Mouse (Mus musculus) CH12.LX (cell line): Measurements from ENCODE around the gene Gas2l3. TPM values are rescaled to one million over a fixed set of nuclear protein-coding genes. Genes with fewer than 3 reads are reported as not detected.

Experiments
- DNase-seq: peaks from one replicate; pipeline ENCODE4 v3.0.0-alpha.2; 2013; ENCODE audit errors: extremely low read depth
- H3K27ac ChIP-seq: 2 replicates; pipeline ENCODE4 v1.5.1; 2012; ENCODE audit warnings: low read depth, mild to moderate bottlenecking, control low read depth, moderate library complexity; ENCODE audit not compliant: insufficient read depth
- H3K27me3 ChIP-seq: replicated peaks from 2 replicates; pipeline ENCODE3; 2012; ENCODE audit warnings: inconsistent platforms
- H3K36me3 ChIP-seq, 2 experiments: replicated peaks in 1 of 2; 2 replicates each; pipeline versions ENCODE3 to v1.6.1; 2012; ENCODE audit warnings: inconsistent platforms in 1 of 2, low read length in 1 of 2, mild to moderate bottlenecking in 1 of 2, mixed read lengths in 1 of 2, moderate library complexity in 1 of 2; ENCODE audit not compliant: control insufficient read depth in 1 of 2, insufficient read depth in 1 of 2
- H3K4me1 ChIP-seq, 2 experiments: 2 replicates each; pipeline ENCODE4 v1.6.1; 2012; ENCODE audit warnings: inconsistent platforms in 1 of 2, moderate library complexity in 1 of 2; ENCODE audit not compliant: insufficient read depth in 2 of 2, control insufficient read depth in 1 of 2
- H3K4me2 ChIP-seq: 2 replicates; pipeline ENCODE4 v1.6.1; 2012; ENCODE audit warnings: low read depth, mild to moderate bottlenecking, control low read depth; ENCODE audit not compliant: poor library complexity, insufficient read depth, severe bottlenecking
- H3K4me3 ChIP-seq, 3 experiments: fragments of 150-350 bp in 1 of 3; sonication (generic) in 1 of 3; replicated peaks in 1 of 3; 2 replicates each; pipeline versions ENCODE3 to v1.5.1; 2011 to 2012; ENCODE audit warnings: low read depth in 2 of 3, low read length in 2 of 3, mild to moderate bottlenecking in 2 of 3, moderate library complexity in 2 of 3, control low read depth in 1 of 3, improper control_type of control experiment in 1 of 3, inconsistent platforms in 1 of 3, mixed read lengths in 1 of 3; ENCODE audit not compliant: poor library complexity in 1 of 3
- H3K79me2 ChIP-seq: replicated peaks from 2 replicates; pipeline ENCODE4 v1.6.1; 2012; ENCODE audit warnings: mild to moderate bottlenecking, moderate library complexity; ENCODE audit not compliant: control insufficient read depth, poor library complexity, insufficient read depth, severe bottlenecking; ENCODE audit errors: extremely low read depth
- H3K9ac ChIP-seq: 2 replicates; pipeline ENCODE4 v1.6.1; 2012; ENCODE audit warnings: low read depth, mild to moderate bottlenecking, control low read depth, moderate library complexity; ENCODE audit not compliant: insufficient read depth
- H3K9me3 ChIP-seq: replicated peaks from 2 replicates; pipeline ENCODE3; 2012; ENCODE audit warnings: low read length, inconsistent platforms, mixed read lengths
- CHD1 ChIP-seq: IDR thresholded peaks from 2 replicates; pipeline ENCODE4 v1.6.1; 2012; ENCODE audit warnings: low read depth, low read length, improper control_type of control experiment, inconsistent platforms
- CHD2 ChIP-seq: IDR thresholded peaks from 2 replicates; pipeline ENCODE4 v1.6.1; 2011; ENCODE audit warnings: low read length, improper control_type of control experiment
- CTCF ChIP-seq, 2 experiments: IDR thresholded peaks in 1 of 2; conservative IDR thresholded peaks in 1 of 2; 2 replicates each; pipeline ENCODE4 v1.5.1; 2011 to 2012; ENCODE audit warnings: low read depth in 2 of 2, low read length in 2 of 2, improper control_type of control experiment in 1 of 2, inconsistent platforms in 1 of 2, mild to moderate bottlenecking in 1 of 2, moderate library complexity in 1 of 2
- E2F4 ChIP-seq: IDR thresholded peaks from 2 replicates; pipeline ENCODE4 v1.6.1; 2011; ENCODE audit warnings: low read depth, low read length, improper control_type of control experiment; ENCODE audit not compliant: insufficient replicate concordance
- ELF1 ChIP-seq: IDR thresholded peaks from 2 replicates; pipeline ENCODE4 v1.6.1; 2014; ENCODE audit warnings: low read depth, mild to moderate bottlenecking, inconsistent platforms, low read length, improper control_type of control experiment
- ETS1 ChIP-seq: conservative IDR thresholded peaks from 2 replicates; pipeline ENCODE4 v1.6.1; 2012; ENCODE audit warnings: low read depth, mild to moderate bottlenecking, inconsistent platforms, low read length, improper control_type of control experiment, moderate library complexity
- GABPA ChIP-seq: IDR thresholded peaks from 2 replicates; pipeline ENCODE4 v1.6.1; 2012; ENCODE audit warnings: low read depth, low read length, improper control_type of control experiment, inconsistent platforms; ENCODE audit not compliant: insufficient replicate concordance
- HCFC1 ChIP-seq: IDR thresholded peaks from 2 replicates; pipeline ENCODE4 v1.6.1; 2012; ENCODE audit warnings: low read depth, mild to moderate bottlenecking, inconsistent platforms, low read length, improper control_type of control experiment
- IRF4 ChIP-seq: IDR thresholded peaks from 2 replicates; pipeline ENCODE4 v1.6.1; 2014; ENCODE audit warnings: low read depth, mild to moderate bottlenecking, inconsistent platforms, low read length, improper control_type of control experiment
- KAT2A ChIP-seq: IDR thresholded peaks from 2 replicates; pipeline ENCODE4 v1.6.1; 2012; ENCODE audit warnings: low read length, improper control_type of control experiment, inconsistent platforms; ENCODE audit not compliant: insufficient replicate concordance
- MAFK ChIP-seq: IDR thresholded peaks from 2 replicates; pipeline ENCODE4 v1.6.1; 2011; ENCODE audit warnings: low read length, improper control_type of control experiment; ENCODE audit not compliant: insufficient replicate concordance
- MAX ChIP-seq: IDR thresholded peaks from 2 replicates; pipeline ENCODE4 v1.6.1; 2011; ENCODE audit warnings: low read length, improper control_type of control experiment
- MAZ ChIP-seq: IDR thresholded peaks from 2 replicates; pipeline ENCODE4 v1.6.1; 2012; ENCODE audit warnings: low read depth, mild to moderate bottlenecking, inconsistent platforms, low read length, improper control_type of control experiment, moderate library complexity
- MXI1 ChIP-seq: IDR thresholded peaks from 2 replicates; pipeline ENCODE4 v1.6.1; 2011; ENCODE audit warnings: mild to moderate bottlenecking, low read depth, low read length, improper control_type of control experiment
- POLR2AphosphoS2 ChIP-seq: IDR thresholded peaks from 2 replicates; pipeline ENCODE4 v1.6.1; 2011; ENCODE audit warnings: low read depth, low read length, improper control_type of control experiment
- SIN3A ChIP-seq: IDR thresholded peaks from 2 replicates; pipeline ENCODE4 v1.6.1; 2012; ENCODE audit warnings: low read length, improper control_type of control experiment, inconsistent platforms
- USF1 ChIP-seq: IDR thresholded peaks from 2 replicates; pipeline ENCODE4 v1.6.1; 2014; ENCODE audit warnings: low read depth, mild to moderate bottlenecking, inconsistent platforms, low read length, improper control_type of control experiment
- USF2 ChIP-seq: conservative IDR thresholded peaks from 2 replicates; pipeline ENCODE4 v1.6.1; 2011; ENCODE audit warnings: low read depth, low read length, improper control_type of control experiment
- ZMIZ1 ChIP-seq: IDR thresholded peaks from 2 replicates; pipeline ENCODE4 v1.6.1; 2012; ENCODE audit warnings: low read depth, mild to moderate bottlenecking, inconsistent platforms, low read length, improper control_type of control experiment
- ZNF384 ChIP-seq: IDR thresholded peaks from 2 replicates; pipeline ENCODE4 v1.6.1; 2012; ENCODE audit warnings: low read depth, low read length, improper control_type of control experiment, inconsistent platforms
- dilution Hi-C: fragments of 300-500 bp; cut with MboI; formaldehyde crosslinking; loops from 2 replicates; pipeline ENCODE4 v1.14.3; 2020; ENCODE audit warnings: low sequenced_read_pairs; ENCODE audit not compliant: extremely low pct_unique_long_range_greater_than_20kb, extremely low pct_ligation_motif_present
- in situ Hi-C: fragments of 300-500 bp; cut with MboI; formaldehyde crosslinking; loops from 3 replicates; pipeline ENCODE4 v1.14.3; 2019; ENCODE audit warnings: low sequenced_read_pairs, low pct_ligation_motif_present, low pct_unique_long_range_greater_than_20kb, mixed read lengths
- polyA plus RNA-seq: library from polyadenylated mRNA; unstranded; fragments of >175 nt; gene quantifications from 2 replicates; pipeline ENCODE4 v1.2.1, GENCODE M21; 2012; ENCODE audit warnings: low read depth; ENCODE audit not compliant: insufficient read length
- total RNA-seq, 2 experiments: library from RNA; depleted of rRNA; stranded (reverse); fragments of 300-350 nt in 1 of 2; fragments of >200 nt in 1 of 2; gene quantifications; 2 replicates each; pipeline ENCODE4 v1.2.3; 2012 to 2014

Gene Gas2l3
- total and polyA plus RNA-seq, 3 experiments = 7.3 to 12.2 (median 9.4) TPM

DNA sequence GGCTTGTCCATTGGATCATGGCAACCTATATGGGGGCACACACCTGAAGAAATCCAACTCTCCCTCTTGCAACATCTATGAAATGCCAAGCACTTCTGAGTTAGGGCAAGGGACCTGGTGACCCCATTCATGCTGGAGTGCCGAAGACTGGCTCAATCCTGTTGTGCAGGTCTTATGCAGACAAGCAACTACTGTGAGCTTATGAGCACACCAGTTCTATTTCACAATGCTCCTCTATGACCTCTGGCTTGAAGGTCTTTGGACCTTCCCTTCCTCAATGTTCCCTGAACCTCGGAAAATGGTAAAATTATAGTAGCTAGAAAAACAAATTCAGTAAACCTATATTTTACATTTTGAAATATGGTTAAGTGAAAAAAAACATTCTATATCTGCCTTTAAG lies 25.8 kb downstream of the Gas2l3 start:
- in situ Hi-C loops = no loop called here

DNA sequence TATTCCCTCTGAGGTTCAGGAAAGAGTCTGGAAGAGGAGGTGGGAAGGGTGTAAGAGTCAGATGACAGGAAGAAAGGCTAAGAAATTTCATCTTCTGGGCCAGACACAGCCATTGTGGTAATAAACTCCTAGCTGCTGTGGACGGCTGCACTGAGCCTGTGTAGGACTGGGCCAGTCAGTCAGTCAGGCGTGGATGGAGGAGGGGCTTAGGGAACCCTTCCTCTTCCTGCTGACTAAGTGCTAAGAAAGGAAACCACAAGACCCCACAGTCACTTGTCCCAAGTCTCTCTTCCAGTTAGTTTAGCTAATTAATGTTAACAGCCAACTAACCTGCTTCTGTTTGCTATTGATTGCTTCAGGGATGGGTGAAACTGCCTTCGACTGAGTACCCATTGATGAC lies 28.3 kb downstream of the Gas2l3 start:
- H3K79me2 ChIP-seq = no peaks in the 10 kb centered on the region
- no peak overlapping the region for H3K4me2 ChIP-seq
- no peaks in the 10 kb centered on the region for H3K27me3 ChIP-seq
- no peak; a peak in 1 of 4 replicates for TF ChIP-seq CTCF (conservative IDR thresholded peaks at IDR 0.05 in 1 of 2, IDR thresholded peaks at IDR 0.05 in 1 of 2; ENCODE audit: low read depth in 2 of 2, low read length in 2 of 2)
- no peak for TF ChIP-seq MAZ
- TF ChIP-seq ZNF384 = no peak
- TF ChIP-seq CHD2 = no peak
- no peak for TF ChIP-seq MXI1
- no peak for TF ChIP-seq HCFC1
- no peak for TF ChIP-seq ETS1
- no peak for TF ChIP-seq USF2
- TF ChIP-seq E2F4 = no peak
- TF ChIP-seq ELF1 = no peak
- no peak for TF ChIP-seq CHD1
- TF ChIP-seq, all 38 proteins: peak for 0
- DNase-seq = peak; percentile 36
- H3K27ac ChIP-seq = no peak overlapping the region
- dilution Hi-C loops = no loop called here
- H3K4me3 ChIP-seq = no peak overlapping the region
- in situ Hi-C loops = no loop called here
- H3K9ac ChIP-seq = no peak overlapping the region
- H3K36me3 ChIP-seq = peaks cover 34 to 79% of the 10 kb centered on the region in 2 experiments
- H3K4me1 ChIP-seq = peaks cover 0 to 12% of the 10 kb centered on the region in 2 experiments; a peak in 2 of 4 replicates
- no peaks in the 10 kb centered on the region for H3K9me3 ChIP-seq

More for the DNA sequence above, 25.8 kb downstream of the Gas2l3 start:
- dilution Hi-C loops = no loop called here
- H3K9ac ChIP-seq = no peak overlapping the region
- no peak overlapping the region for H3K4me2 ChIP-seq
- no peak overlapping the region for H3K4me3 ChIP-seq
- H3K36me3 ChIP-seq = peaks cover 32 to 82% of the 10 kb centered on the region in 2 experiments
- no peaks in the 10 kb centered on the region for H3K27me3 ChIP-seq
- no peak overlapping the region for H3K27ac ChIP-seq
- DNase-seq = no peak
- peaks cover 0 to 12% of the 10 kb centered on the region in 2 experiments; a peak in 2 of 4 replicates for H3K4me1 ChIP-seq
- 0 out of 2 replicates have a peak, but pooled peaks cover 2% of the 10 kb centered on the region for H3K79me2 ChIP-seq
- TF ChIP-seq MAZ (no peak), ZMIZ1 (no peak), MAX (no peak), E2F4 (no peak), SIN3A (no peak), MXI1 (no peak), USF2 (no peak), POLR2AphosphoS2 (no peak), USF1 (no peak), MAFK (no peak), CTCF (conservative IDR thresholded peaks at IDR 0.05 in 1 of 2, IDR thresholded peaks at IDR 0.05 in 1 of 2; ENCODE audit: low read depth in 2 of 2, low read length in 2 of 2) (no peak), IRF4 (no peak), KAT2A (no peak), GABPA (no peak)
- H3K9me3 ChIP-seq = no peaks in the 10 kb centered on the region
